Mouse (Mus musculus) hindbrain, embryonic 11.5 days (tissue): ENCODE results near the gene Rnf208. TPM values are rescaled to one million over a fixed set of nuclear protein-coding genes. Genes with fewer than 3 reads are reported as not detected.

Experiments
- ATAC-seq: fragments of 200-750 bp; cut with Nextera tagmentation; 2 replicates; pipeline ENCODE4 v1.8.0; 2017; ENCODE audit warnings: mild to moderate bottlenecking, moderate TSS enrichment, moderate library complexity; ENCODE audit not compliant: low FRiP score
- DNase-seq: peaks from one replicate; pipeline ENCODE4 v3.0.0-alpha.2; 2015; ENCODE audit warnings: low spot score
- H3K27ac ChIP-seq: fragments of 300-500 bp; sonication (generic); 2 replicates; pipeline ENCODE4 v1.5.1; 2014; ENCODE audit warnings: mild to moderate bottlenecking, low read depth, low read length
- H3K27me3 ChIP-seq: fragments of 300-500 bp; sonication (generic); 2 replicates; pipeline ENCODE4 v1.6.1; 2014; ENCODE audit warnings: mild to moderate bottlenecking, low read length, moderate library complexity, mixed read lengths; ENCODE audit not compliant: control insufficient read depth, insufficient read depth
- H3K36me3 ChIP-seq: fragments of 300-500 bp; sonication (generic); 2 replicates; pipeline ENCODE4 v1.6.1; 2014; ENCODE audit warnings: mild to moderate bottlenecking, low read length, moderate library complexity, mixed read lengths; ENCODE audit not compliant: control insufficient read depth, insufficient read depth
- H3K4me1 ChIP-seq: fragments of 300-500 bp; sonication (generic); replicated peaks from 2 replicates; pipeline ENCODE4 v1.6.1; 2014; ENCODE audit warnings: low read length, mixed read lengths; ENCODE audit not compliant: control insufficient read depth, insufficient read depth
- H3K4me2 ChIP-seq: fragments of 300-500 bp; sonication (generic); replicated peaks from 2 replicates; pipeline ENCODE4 v1.6.1; 2014; ENCODE audit warnings: mild to moderate bottlenecking, low read depth, low read length
- H3K4me3 ChIP-seq: fragments of 300-500 bp; sonication (generic); 2 replicates; pipeline ENCODE4 v1.5.1; 2014; ENCODE audit warnings: low read depth, low read length
- H3K9ac ChIP-seq: fragments of 300-500 bp; sonication (generic); 2 replicates; pipeline ENCODE4 v1.6.1; 2014; ENCODE audit warnings: low read depth, low read length
- H3K9me3 ChIP-seq: fragments of 300-500 bp; sonication (generic); 2 replicates; pipeline ENCODE4 v1.6.1; 2016; ENCODE audit warnings: low read length; ENCODE audit not compliant: control insufficient read depth
- WGBS: fragments of 180-500 bp; shearing (Covaris S2); extraction: QIAGEN DNeasy Blood & Tissue Kit; methylation state at CpG from one replicate; pipeline ENCODE4 v1.1.7; 2014; 5-methylcytosine and 5-hydroxymethylcytosine counted together
- polyA plus RNA-seq: library from polyadenylated mRNA; unstranded; fragments of >200 nt; fragmentation: Nextera tagmentation; extraction: Ambion mirVana; gene quantifications from 2 replicates; pipeline ENCODE4 v1.2.1, GENCODE M21; 2014

The Rnf208 gene
- polyA plus RNA-seq, 1 experiment from 2014 or later, result 23.9 TPM

GRCm38 (mm10) chr2:25292856-25293255, 50.8 kb downstream of the Rnf208 start:
- Histone ChIP-seq H3K36me3 (no peaks in the 10 kb centered on the region), H3K9ac (no peak overlapping the region), H3K4me2 (no peak overlapping the region), H3K4me3 (no peak overlapping the region), H3K4me1 (peaks cover 5% of the 10 kb centered on the region; the same call in 1 of the 2 replicates), H3K9me3 (no peaks in the 10 kb centered on the region), H3K27ac (no peak overlapping the region), H3K27me3 (peaks cover 67% of the 10 kb centered on the region)
- ATAC-seq, result no peak
- peak; percentile 93 for DNase-seq
- 0% methylated on average over 1 of the region's 1 CpGs for WGBS

DNA sequence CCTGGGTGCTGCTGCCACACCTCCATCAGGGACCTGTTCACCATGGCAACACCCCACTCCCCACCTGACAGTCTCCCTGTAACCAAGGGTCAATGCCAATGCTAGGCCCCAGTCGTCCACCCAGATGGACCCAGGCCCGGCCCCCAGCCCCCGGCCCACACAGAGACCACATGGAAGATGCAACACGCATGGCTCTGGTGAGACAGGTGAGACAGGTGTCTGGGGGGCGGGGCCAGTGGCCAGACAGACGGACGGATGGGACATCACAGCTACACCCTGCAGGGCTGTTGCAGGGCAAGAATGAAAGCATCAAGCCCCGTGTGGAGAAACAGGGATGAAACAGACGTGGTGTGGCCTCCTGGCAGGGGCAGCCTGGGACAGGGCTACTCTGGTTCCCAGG, 51.7 kb downstream of the Rnf208 start:
- no peak overlapping the region for H3K9ac ChIP-seq
- H3K4me3 ChIP-seq, result no peak overlapping the region
- no peak overlapping the region for H3K27ac ChIP-seq
- DNase-seq (no peak), ATAC-seq (no peak)
- no peaks in the 10 kb centered on the region for H3K36me3 ChIP-seq
- no peak overlapping the region for H3K4me2 ChIP-seq
- H3K27me3 ChIP-seq, result peaks cover 58% of the 10 kb centered on the region
- H3K4me1 ChIP-seq, result peaks cover 5% of the 10 kb centered on the region; the same call in 1 of the 2 replicates
- H3K9me3 ChIP-seq, result no peaks in the 10 kb centered on the region
- 77% methylated on average over 9 of the region's 9 CpGs for WGBS

Other genes starting within 250 kb of the Rnf208 start
- gene Nsmf, start 187.9 kb upstream of the Rnf208 start, polyA plus RNA-seq, result 37.6 and 51.1 TPM in 2 replicates
- not detected in 2 replicates for gene Entpd8, start 162.0 kb upstream of the Rnf208 start, polyA plus RNA-seq
- not detected in 2 replicates for gene Noxa1, start 147.1 kb upstream of the Rnf208 start, polyA plus RNA-seq
- gene Nrarp, start 61.5 kb upstream of the Rnf208 start, polyA plus RNA-seq, result 44.6 and 60.5 TPM in 2 replicates
- gene Tor4a, start 45.4 kb upstream of the Rnf208 start, polyA plus RNA-seq, result 0.94 and 2.4 TPM in 2 replicates
- gene Nelfb, start 30.8 kb upstream of the Rnf208 start, polyA plus RNA-seq, result 89.6 and 93.7 TPM in 2 replicates
- not detected in 2 replicates for gene Stpg3, start 27.6 kb upstream of the Rnf208 start, polyA plus RNA-seq
- not detected in 2 replicates for gene Fam166a, start 23.5 kb upstream of the Rnf208 start, polyA plus RNA-seq
- gene Tubb4b, start 17.6 kb upstream of the Rnf208 start, polyA plus RNA-seq, result 519 and 526 TPM in 2 replicates
- gene Slc34a3, start 7.9 kb upstream of the Rnf208 start, polyA plus RNA-seq, result not detected in 2 replicates
- not detected in 2 replicates for gene Rnf224, start 5.5 kb upstream of the Rnf208 start, polyA plus RNA-seq
- gene Cysrt1, start 197 bp downstream of the Rnf208 start, polyA plus RNA-seq, result not detected in 2 replicates
- gene AL732309.1, start 4.6 kb downstream of the Rnf208 start, polyA plus RNA-seq, result 4.3 and 4.9 TPM in 2 replicates
- gene Tmem203, start 13.2 kb downstream of the Rnf208 start, polyA plus RNA-seq, result 12.2 and 14.6 TPM in 2 replicates
- 4.0 and 4.5 TPM in 2 replicates for gene Tprn, start 20.4 kb downstream of the Rnf208 start, polyA plus RNA-seq
- 244 and 248 TPM in 2 replicates for gene Ssna1, start 30.2 kb downstream of the Rnf208 start, polyA plus RNA-seq
- 107 and 110 TPM in 2 replicates for gene Anapc2, start 30.2 kb downstream of the Rnf208 start, polyA plus RNA-seq
- not detected in 2 replicates for gene Tmem210, start 45.9 kb downstream of the Rnf208 start, polyA plus RNA-seq
- gene Lrrc26, start 47.7 kb downstream of the Rnf208 start, polyA plus RNA-seq, result not detected in 2 replicates
- gene Grin1, start 76.9 kb downstream of the Rnf208 start, polyA plus RNA-seq, result 3.6 and 3.9 TPM in 2 replicates
- 86.7 and 133 TPM in 2 replicates for gene Man1b1, start 90.1 kb downstream of the Rnf208 start, polyA plus RNA-seq
- gene Dpp7, start 114.1 kb downstream of the Rnf208 start, polyA plus RNA-seq, result 13.4 and 21.3 TPM in 2 replicates
- gene Uap1l1, start 123.4 kb downstream of the Rnf208 start, polyA plus RNA-seq, result 4.1 and 6.5 TPM in 2 replicates
- 41.0 and 45.2 TPM in 2 replicates for gene Sapcd2, start 130.1 kb downstream of the Rnf208 start, polyA plus RNA-seq
- 0.21 TPM in 1 of 2 replicates, not detected in the other for gene Entpd2, start 153.6 kb downstream of the Rnf208 start, polyA plus RNA-seq
- 123 and 151 TPM in 2 replicates for gene Npdc1, start 157.1 kb downstream of the Rnf208 start, polyA plus RNA-seq
- 0.11 TPM in 1 of 2 replicates, not detected in the other for gene Fut7, start 181.0 kb downstream of the Rnf208 start, polyA plus RNA-seq
- 3.5 and 3.7 TPM in 2 replicates for gene Abca2, start 186.4 kb downstream of the Rnf208 start, polyA plus RNA-seq
- 0.57 TPM in 1 of 2 replicates, not detected in the other for gene Clic3, start 214.6 kb downstream of the Rnf208 start, polyA plus RNA-seq
- gene Paxx, start 218.8 kb downstream of the Rnf208 start, polyA plus RNA-seq, result 27.6 and 28.0 TPM in 2 replicates
- gene Ptgds, start 227.8 kb downstream of the Rnf208 start, polyA plus RNA-seq, result 0.39 and 0.64 TPM in 2 replicates